Mouse (Mus musculus): ENCODE results near the gene Vipas39.
"Not testable (repeated sequence)": the region's sequence is repeated elsewhere in the genome, so short reads cannot be mapped to it uniquely, and the experiment has no call there.

The Vipas39 gene

DNA sequence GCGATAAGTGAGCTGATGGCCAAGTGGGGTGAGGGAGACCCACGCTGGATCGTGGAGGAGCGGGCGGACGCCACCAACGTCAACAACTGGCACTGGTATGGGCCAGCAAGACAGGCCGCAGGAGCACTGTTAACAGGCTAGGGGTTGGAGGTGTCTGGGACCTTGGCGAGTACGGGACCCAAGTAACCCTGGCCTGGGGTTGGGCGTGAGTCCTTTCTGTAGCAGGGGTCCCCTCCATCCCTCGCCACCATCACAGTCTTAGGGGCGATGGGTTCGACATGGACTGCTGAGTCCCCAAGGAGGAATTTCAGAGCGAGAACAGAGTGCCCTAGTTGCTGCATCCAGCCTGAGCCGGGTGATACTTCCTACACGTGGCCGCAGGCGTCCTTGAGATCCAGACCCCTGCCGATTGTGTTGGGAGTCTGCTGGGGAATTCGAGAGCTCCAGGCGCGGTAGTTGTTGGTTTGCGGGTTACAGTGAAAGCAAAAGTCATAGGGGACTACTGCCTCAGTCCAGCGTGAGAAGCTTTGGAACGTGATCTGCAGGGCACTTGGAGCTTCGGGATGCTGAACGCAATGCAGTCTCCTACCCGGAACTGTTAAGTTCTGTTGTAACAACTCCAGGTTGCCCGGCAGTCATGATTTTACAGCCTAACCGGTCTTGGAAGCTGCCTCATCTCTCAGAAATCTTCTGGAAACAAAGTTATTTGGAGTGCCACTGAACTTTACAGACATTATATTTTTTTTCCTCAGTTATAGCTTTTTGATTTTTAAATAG lies 959 bp upstream of the Vipas39 start:
- DNase-seq: no peak

DNA sequence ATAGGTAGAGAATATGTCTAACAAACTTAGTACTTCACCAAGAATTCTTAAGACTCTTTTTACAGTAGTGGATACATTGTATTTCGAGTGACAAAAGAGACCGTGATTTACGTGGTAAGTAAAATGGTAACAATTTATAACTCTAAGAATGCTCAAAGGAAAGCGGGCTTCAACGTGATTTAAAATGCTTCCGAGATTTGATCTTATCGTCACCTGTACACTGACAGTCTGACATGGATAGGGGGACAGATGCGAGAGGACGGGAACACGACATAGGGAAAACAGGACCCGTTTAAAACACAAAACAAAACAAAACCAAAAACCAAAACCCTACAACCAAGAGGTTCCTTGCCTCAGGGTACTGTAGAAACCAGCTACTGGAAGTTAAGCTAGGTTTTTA lies 612 bp downstream of the Vipas39 start:
- DNase-seq: no peak

DNA sequence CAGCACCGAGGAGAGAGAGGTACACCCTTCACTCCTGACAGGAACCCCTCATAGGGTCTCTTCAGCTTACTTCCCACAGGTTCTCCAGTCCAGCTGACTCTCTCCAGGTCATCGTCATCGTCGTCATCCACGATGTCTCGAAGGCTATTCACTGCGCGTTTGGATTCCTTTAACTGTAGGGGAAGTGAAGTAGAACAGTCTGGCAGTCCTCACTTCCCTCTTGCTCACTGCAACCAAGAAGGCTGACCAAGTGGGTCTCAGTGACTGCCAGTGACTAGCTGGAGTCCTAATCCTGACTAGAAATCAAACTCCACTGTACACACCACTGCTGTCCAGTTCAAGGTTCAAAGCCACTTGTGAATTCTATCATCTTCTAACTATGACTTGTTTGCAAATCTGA lies 5.5 kb downstream of the Vipas39 start:
- no peak for DNase-seq

DNA sequence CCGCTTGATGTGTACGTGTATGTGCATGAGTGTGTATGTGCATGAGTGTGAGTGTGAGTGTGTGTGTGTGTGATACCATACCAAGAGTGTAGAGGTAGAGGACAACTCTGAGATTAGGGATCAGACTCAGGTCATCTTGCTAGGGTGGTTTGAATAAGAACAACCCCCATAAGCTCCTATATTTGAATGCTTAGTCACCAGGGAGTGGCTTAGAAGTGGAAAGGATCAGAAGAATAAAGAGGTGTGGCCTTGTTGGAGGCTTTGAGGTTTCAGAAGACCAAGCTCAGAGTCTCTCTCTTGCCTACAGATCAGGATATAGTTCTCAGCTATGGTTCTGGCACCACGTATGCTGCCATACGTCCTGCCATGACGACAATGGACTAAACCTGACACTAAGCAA lies 9.4 kb downstream of the Vipas39 start:
- DNase-seq: no peak

DNA sequence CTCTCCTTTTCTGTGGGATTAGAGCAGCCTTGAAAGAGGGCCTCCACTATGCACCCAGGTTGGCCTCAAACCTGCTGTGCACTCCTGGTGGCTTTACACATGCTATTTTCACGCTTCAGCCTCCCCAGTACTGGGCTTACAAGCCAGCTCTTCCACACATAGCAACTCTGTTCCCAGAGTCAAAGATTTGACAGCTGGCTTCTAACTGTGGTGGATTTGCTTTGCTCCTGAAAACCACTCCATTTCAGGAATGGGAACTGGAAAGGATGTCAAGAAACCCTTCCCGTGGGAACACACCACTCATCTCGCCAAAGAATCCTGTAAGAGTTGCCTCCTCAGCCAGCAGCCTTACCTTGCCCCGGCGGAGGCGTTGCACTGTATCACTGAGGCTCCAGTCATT lies 12.2 kb downstream of the Vipas39 start:
- DNase-seq: no peak

DNA sequence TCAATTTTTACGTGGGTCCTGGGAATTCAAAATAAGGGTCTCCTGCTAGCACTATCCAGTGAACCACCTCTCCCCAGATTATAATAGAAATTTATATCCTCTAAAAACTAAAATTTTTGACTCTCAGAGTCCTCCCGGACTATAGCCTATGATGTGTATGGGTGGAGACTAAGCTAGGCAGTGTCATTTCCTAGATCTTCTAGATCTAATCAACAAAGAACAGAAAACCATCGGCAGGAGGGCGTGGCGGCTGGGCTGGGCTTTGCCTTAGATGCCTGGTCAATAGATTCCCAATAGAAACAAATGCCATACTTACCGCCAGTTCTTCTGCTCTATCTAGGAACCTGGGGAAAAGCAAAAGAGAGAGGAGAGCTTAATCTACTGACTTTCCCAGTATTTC lies 15.9 kb downstream of the Vipas39 start:
- no peak for DNase-seq

DNA sequence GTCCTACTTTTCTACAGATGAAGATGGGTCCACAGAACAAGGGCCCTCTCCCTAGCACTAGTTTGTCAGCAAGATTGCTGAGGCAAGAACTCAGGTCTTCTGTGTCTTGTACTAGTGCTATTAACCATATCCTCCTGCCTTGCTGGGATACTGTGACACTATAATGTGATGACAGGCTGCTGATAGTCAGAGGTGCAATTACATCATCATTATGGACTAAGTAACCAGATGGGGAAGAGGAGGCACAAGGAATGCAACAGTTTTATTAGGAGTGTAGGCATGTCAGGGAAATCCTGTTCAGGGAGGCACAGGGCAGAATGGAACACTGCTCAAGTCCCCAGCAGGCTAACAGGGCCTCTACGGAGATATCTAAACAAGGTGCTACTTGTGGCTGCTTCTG lies 27.4 kb downstream of the Vipas39 start, which contains the start of gene Noxred1:
Gene Noxred1, minus strand, starts transcription at position 101 of the 400 bp plus-strand sequence.
- no peak for DNase-seq

DNA sequence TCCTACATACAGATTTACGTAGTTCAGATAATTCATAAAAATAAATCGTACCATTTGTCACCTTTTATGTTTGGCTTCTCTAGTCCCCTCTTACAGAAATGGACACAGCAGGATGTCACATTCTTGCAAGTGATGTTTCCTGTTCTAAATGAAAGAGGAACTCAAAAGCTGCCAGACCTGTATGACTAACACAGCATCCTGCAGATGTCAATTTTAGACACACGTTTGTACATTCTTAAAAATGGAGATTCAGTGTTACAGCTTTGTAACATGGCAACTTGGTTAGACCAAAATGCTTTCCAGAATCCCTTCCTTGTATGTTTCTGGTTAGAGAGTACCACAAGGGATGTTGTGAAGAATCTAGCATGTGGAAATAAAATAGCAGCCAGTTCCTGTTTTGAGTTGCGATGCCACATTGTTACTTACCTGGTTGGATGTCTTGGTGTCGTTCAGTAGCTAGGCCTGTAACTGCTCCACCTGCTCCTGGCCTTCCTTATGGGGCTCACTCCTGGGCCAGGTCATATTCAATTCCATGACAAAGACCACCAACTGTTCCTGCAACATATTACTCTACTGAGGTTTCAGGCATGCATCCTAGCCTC lies 29.1 kb downstream of the Vipas39 start:
- DNase-seq: no peak

DNA sequence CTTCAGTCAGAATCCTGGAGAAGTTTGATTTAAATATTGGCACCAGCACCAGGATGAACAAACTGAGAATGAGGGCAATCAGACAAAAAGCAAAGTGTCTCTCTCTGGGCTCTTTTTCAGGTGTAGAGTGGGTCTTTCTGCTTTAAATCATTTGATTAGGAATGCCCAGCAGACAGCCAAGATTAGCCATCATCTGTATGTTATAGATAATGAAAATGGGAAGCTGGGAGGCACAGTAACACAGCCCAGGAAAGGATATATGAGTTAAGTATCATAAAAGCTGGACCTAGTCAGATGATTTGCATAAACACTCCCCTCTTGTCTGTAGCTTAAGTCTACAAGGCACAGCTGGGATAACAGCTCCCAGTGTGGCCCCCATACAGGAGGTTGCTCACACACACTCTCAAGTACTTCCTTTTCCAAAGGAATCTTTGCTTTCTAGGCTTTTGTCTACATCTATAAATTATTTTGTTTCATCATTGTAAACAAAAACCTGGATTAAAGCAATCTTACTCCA lies 35.6 kb downstream of the Vipas39 start:
- DNase-seq: no peak

DNA sequence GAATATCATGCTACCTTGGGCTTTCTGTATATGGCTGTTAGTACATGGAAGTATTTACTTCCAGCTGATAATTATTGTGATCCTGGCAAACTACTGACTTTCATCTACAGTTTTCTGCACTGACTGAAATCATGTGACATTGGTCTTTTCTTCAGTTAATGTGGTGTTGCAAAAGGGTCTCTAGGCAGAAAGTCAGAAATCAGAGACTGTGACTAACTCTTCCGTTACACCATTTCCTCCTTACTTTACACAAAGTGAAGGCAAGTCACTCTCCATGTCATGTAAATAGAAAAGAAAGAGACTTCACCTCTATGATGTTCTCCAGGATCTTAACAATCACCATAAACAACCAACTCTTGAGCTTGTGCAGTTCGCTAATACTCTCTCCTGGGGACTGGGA lies 36.4 kb downstream of the Vipas39 start:
- DNase-seq: no peak

DNA sequence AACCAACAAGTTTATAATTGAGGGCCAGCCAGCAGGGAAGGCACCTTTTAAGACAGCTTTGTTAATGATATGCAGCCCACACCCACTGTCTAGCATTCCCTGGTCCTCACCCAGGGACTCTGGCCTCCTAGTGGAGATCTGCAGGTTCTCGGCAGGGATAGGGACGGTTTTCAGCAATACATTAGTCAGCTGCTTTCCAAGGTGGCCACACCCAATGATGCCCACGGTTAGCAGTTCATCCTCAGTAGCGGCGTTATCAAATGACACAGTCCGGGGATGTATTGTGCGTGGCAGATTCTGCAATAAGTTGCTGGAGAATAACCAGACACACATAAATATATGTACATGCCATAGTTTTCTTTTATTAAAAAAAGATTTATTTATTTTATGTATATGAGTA lies 39.3 kb downstream of the Vipas39 start:
- no peak for DNase-seq

DNA sequence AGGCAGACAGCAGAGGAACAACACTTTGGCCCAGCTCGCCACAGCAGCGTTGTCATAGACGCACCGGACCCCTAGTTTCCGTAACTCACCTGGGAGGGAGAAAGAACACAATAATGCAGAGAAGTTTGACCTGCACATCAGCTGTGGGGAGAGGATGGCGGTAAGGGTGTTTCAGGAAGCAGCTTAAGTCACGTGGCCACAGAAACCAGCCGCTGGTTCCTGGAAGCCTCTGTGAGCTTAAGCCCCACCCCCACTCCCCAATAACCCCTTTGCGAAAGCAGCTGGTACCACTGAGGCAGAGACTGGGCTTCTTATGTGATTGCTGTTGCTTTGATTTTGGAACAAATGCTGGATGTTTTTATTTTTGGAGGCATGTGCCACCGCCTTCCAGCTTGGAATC lies 41.1 kb downstream of the Vipas39 start:
- peak; percentile 24 for DNase-seq

DNA sequence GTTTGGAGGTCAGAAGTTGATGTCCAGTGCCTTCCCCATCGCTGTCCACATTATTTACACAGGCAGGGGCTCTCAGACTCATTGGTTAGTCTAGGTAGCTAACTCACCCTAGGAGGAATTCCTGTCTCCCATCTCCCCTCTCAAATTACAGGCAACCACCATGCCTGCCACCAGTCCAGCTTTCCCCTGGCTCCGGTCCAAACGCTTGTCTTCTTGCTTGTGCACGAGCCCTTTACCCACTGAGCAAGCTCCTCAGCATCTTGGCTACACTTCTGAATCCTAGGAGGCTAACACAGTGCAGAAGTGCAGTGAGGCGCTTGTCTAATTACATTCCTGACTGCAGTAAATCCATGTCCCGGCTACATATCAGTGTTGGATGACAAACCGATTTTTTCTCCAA lies 46.7 kb downstream of the Vipas39 start:
- DNase-seq: no peak

DNA sequence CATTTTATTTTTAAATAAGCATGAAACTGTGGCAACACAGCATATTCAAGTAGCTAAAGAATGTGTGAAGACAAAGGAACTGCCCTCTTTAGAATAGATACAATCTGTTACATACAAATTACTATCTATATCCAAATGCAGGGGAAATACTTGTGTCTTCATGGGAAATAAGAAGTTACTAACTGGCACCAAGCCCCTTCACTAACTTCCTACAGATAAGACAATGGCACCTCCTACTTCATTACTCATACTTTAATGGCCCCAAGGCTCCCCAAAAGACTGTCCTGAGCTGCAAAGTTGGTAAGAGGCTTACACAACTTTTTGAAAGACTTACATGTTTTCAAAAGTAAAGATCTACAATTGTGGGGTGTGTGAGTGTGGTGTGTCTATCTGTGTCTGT lies 48.5 kb downstream of the Vipas39 start:
- DNase-seq: no peak

DNA sequence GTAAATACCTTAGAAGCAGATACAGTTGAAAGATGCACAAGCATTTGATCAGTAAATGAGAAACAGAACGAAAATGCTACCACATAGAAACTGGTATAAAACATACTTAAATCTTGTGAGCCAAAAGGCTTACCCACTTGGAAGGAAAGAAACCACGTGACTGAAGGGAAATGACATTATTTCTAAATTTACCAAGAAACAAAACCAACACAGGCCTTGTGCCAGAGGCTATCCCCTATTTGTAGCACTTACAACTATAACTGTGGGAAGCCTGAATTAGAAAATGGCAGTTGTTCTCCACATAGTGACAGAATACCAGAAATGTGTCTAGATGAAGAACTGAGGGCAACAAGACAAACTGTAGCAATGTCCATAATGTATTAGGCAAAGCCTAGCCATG lies 50.0 kb downstream of the Vipas39 start:
- no peak for DNase-seq

DNA sequence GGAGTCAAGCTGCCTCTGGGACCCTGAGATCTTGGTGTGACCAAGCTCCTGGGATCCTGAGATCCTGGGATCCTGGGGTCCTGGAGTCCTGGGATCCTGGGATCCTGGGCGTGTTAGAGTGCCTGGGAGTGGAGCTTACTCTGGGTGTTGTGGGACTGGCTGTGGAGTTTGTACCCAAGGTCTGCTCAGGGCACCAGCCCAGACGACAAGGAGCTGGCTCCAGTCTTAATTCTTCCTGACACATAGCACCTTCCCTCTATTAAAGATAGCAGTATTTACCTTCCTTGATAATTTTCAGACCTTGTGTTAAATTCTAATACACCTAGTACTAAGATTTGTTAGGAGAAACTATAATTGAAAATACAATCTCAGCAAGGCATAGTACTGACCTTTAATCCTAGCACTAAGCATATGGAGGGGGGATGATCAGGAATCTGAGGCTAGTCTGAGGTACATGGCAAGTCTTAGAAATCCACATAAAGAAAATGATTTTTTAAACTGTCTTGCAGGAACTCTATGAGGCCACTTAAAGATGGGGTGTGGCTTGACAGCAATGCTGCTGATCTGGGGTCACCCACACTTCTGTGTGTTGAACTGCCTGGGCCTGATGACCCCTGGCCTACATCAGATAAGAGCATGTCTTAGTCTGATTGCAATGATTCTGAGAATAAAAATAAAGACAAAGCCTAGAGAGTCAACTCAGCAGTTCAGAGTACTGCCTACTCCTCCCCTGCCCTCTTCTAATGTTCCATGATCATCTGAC lies 53.0 kb downstream of the Vipas39 start:
- no peak for DNase-seq

DNA sequence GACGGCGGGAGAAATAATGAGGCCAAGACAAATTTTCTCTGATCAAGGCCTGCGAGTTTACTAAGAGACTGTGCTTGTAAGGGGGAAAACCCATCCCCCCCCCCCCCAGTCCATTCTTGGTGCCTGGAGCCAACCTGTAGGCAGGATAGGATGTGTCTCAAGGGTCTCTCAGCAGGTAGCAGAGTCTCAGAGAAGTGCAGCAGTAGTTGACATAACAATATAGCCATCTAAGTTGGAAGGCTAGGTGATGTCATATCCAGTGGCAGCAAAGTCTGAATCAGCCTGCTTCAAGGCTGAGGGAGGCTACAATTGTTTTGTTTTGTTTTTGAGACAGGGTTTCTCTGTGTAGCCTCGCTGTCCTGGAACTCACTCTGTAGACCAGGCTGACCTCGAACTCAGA lies 60.3 kb downstream of the Vipas39 start:
- DNase-seq: not testable (repeated sequence)

DNA sequence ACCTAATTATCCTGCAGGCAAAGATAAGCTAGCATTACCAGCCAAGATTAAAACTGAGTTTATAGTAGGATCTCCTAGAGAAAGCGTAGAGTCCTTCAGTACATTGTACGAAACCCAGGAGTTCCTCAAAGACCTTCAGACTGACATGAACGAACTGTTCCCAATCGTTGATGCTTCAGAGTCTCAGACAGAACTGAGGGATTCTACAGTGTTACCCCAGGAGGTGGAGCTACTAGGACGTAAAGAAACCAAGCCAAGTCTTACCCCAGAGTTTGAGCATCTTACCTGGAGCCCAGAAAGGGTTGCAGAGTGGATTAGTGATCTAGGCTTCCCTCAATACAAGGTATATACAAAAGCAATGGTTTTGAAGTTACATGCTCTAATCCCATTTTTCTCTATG lies 64.4 kb downstream of the Vipas39 start:
- DNase-seq: no peak

DNA sequence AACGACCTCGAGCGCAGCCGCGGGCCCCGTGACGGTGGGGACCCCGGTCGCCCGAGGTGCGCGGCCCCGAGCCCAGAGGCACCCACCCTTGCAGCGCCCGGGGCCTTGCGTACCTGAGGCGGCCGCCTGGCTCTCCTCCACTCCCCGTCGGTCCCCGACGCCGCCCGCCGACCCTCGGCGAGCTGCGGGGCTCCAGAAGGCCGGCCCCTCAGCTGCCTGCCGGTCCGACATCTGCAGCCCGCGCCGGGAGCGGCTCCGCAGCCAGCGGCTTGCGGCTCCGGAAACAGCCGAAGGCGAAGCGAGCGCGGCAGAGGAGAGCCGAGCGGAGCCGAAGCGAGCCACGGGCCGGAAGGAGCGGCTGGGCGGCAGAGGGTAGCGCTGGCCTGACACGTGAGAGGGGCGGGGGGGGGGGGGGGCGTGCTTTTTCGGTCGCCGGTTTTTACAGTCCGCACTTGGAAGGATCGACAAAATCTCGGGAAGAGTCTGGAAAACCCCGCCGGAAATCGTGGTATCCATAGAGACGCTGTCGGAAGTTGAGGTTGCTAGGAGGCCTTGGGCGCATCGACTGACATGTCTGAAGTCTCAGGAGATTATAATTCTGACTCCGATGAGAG lies 66.0 kb downstream of the Vipas39 start, which contains the start of gene Tmed8:
Gene Tmed8, minus strand, starts transcription at position 482 of the 614 bp plus-strand sequence.
- DNase-seq: peak; percentile 91

DNA sequence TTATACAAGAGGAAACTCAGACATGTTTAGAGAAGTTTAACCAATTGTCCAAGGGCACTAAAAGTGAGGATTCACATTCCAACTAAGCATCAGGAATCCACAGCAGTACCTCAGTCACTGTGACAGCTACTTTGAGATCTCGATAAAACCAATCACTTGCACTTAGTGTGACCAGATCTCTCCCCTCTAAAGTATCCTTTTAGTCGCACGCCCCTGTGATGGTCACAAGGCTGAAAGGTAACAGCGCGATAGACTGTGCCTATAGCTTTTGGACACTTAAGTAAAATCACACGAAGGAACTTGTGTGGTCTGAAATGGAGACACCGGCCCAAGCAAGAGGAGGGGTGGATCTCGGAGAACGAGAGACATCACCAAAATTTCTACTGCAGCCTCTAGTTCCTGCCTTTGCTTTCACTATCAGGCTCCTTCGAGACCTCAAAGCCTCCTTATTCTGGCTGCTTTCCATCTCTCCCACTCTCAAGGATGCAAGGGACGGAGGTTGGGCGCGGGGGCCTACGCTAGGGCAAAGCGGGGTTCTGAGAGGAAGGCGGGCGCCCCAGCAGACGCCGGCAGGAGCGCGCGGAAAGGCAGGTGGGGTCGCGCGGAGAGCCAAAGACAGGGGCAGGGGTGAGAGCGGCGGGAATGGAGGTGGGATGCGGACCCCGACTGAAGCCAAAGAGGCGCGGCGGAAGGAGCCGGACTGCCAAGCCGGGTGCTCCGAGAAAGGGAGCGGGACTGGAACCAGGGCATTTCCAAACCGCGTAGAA lies 66.7 kb downstream of the Vipas39 start, which contains the start of gene Samd15:
Gene Samd15, plus strand, starts transcription at position 518 of the 767 bp plus-strand sequence.
- DNase-seq: peak; percentile 81

DNA sequence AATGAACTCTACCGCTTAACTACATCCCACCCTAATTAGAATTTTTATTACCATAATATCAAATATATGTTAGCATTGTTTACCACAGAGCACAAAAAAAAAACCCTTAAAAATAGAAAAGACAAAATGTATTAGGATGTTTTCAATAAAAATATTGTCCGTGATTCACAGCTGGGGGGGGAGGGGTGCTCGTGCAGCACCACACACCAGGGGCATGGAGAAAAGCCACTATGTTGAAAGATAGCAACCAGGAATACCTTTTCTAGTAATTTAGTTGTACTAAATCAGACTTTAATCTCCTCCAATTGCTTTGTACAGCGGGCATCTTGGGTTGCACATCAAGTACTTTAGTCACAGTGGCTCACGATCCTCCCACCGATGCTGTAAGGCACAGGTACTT lies 67.3 kb downstream of the Vipas39 start:
- no peak for DNase-seq

DNA sequence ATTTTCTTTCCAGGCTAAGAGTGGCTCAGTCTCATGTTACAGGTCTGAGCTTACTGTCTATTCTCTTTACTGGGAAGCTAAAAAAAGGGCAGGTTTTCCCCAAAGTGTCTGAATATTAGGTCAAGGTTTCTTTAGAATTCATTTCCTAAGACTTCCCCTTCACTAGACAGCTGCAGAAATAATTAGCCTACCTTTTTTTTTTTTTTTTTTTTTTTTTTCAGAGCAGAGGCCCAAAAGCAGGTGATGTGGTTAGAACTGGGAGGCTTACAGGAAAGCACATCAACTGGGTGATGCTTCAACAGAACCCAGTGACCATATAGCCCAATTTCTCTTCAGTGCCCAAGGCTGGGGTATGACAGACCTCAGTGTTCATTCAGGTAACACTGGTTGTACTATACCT lies 69.7 kb downstream of the Vipas39 start:
- no peak for DNase-seq

Data from thymus, postnatal 4 days (tissue).